Mouse (Mus musculus): ENCODE measurements around the gene Six2.

DNA sequence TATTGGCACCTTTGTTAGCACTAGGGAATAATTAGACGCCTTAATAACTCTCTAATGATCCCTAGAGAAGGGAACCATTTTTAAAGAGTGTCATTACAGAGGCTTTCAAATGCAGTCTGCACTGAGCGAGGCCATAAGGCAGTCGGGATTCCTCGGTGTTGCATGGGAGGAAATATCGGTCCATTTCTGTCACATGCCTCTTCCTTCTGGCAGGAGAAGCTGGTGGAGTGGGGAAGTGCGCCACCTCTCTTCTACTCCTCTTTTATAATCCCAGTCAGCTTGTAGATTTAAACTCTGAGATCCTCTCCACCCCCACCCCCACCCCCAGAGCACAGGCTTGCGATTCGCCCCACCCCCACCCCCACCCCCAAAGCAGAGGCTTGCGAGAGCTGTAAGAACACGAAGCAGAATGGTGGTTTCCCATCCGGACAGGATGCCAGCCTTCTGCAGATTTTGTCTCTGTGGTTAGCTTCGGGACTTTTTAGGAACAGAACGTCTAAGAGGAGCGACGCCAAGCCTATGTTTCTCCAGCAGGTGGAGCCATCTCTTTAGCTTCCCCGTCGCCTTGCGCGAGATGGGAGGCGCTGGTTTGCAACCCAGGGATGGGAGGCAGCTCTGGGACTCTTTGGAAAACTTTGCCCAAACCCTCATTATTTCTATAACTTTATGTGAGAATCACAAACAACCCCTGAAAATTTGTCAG lies 23.3 kb downstream of the Six2 start:
- TF ChIP-seq CTCF (IDR thresholded peaks at IDR 0.05; ENCODE audit: extremely low read depth, insufficient read depth, insufficient read length, insufficient replicate concordance) (peak; percentile 45; the same call in 1 of the 2 replicates), POLR2A (IDR thresholded peaks at IDR 0.05; ENCODE audit: low read depth, low read length) (no peak)
